Mouse (Mus musculus): ENCODE data around the gene Alkbh2. TPM values are rescaled to one million over a fixed set of nuclear protein-coding genes. Genes with fewer than 3 reads are reported as not detected.
A peak's percentile ranks its signal among the peaks of the same experiment; 100 is the strongest.

Alkbh2 gene
- polyA plus RNA-seq, 1 experiment, result 8.6 TPM

- no peaks in the 10 kb centered on the region for H3K4me1 ChIP-seq (ENCODE audit: control insufficient read depth, insufficient read depth, low read length)
- TF ChIP-seq CTCF (IDR thresholded peaks at IDR 0.05; ENCODE audit: insufficient read depth, low read length) (no peak), POLR2A (IDR thresholded peaks at IDR 0.05; ENCODE audit: borderline replicate concordance, extremely low read depth, low read depth, low read length) (no peak)
- WGBS, result 47% methylated on average over 6 of the region's 6 CpGs
- H3K4me3 ChIP-seq (replicated peaks; ENCODE audit: extremely low read depth, low read depth, low read length), result no peak overlapping the region
- DNase-seq, result no peak
Measured at GRCm38 (mm10) chr5:114163117-114163696, 35.2 kb upstream of the Alkbh2 start.

GRCm38 (mm10) chr5:114162106-114162815 is 34.2 kb upstream of the Alkbh2 start:
- no peaks in the 10 kb centered on the region for H3K4me1 ChIP-seq (ENCODE audit: control insufficient read depth, insufficient read depth, low read length)

GRCm38 (mm10) chr5:114161424-114161823 is 33.4 kb upstream of the Alkbh2 start:
- Histone ChIP-seq H3K4me1 (ENCODE audit: control insufficient read depth, insufficient read depth, low read length) (no peaks in the 10 kb centered on the region), H3K4me3 (replicated peaks; ENCODE audit: extremely low read depth, low read depth, low read length) (no peak overlapping the region)
- DNase-seq, result no peak
- TF ChIP-seq CTCF (IDR thresholded peaks at IDR 0.05; ENCODE audit: insufficient read depth, low read length) (no peak), POLR2A (IDR thresholded peaks at IDR 0.05; ENCODE audit: borderline replicate concordance, extremely low read depth, low read depth, low read length) (no peak)
- 68% methylated on average over 6 of the region's 6 CpGs for WGBS

More at GRCm38 (mm10) chr5:114162106-114162815, 34.2 kb upstream of the Alkbh2 start:
- no peak overlapping the region for H3K4me3 ChIP-seq (replicated peaks; ENCODE audit: extremely low read depth, low read depth, low read length)
- 41% methylated on average over 12 of the region's 12 CpGs for WGBS
- no peak for DNase-seq
- TF ChIP-seq CTCF (IDR thresholded peaks at IDR 0.05; ENCODE audit: insufficient read depth, low read length) (no peak), POLR2A (IDR thresholded peaks at IDR 0.05; ENCODE audit: borderline replicate concordance, extremely low read depth, low read depth, low read length) (no peak)

GRCm38 (mm10) chr5:114157236-114157635 is 29.2 kb upstream of the Alkbh2 start:
- no peak for TF ChIP-seq POLR2A (IDR thresholded peaks at IDR 0.05; ENCODE audit: borderline replicate concordance, extremely low read depth, low read depth, low read length)
- no peak for TF ChIP-seq CTCF (IDR thresholded peaks at IDR 0.05; ENCODE audit: insufficient read depth, low read length)
- H3K4me3 ChIP-seq (replicated peaks; ENCODE audit: extremely low read depth, low read depth, low read length), result no peak overlapping the region
- 46% methylated on average over 7 of the region's 7 CpGs for WGBS
- H3K4me1 ChIP-seq (ENCODE audit: control insufficient read depth, insufficient read depth, low read length), result 0 out of 2 replicates have a peak, but pooled peaks cover 2% of the 10 kb centered on the region
- no peak for DNase-seq

GRCm38 (mm10) chr5:114155168-114155933 is 27.3 kb upstream of the Alkbh2 start:
- 42% methylated on average over 9 of the region's 9 CpGs for WGBS
- Histone ChIP-seq H3K4me1 (ENCODE audit: control insufficient read depth, insufficient read depth, low read length) (0 out of 2 replicates have a peak, but pooled peaks cover 2% of the 10 kb centered on the region), H3K4me3 (replicated peaks; ENCODE audit: extremely low read depth, low read depth, low read length) (no peak overlapping the region)
- TF ChIP-seq POLR2A (IDR thresholded peaks at IDR 0.05; ENCODE audit: borderline replicate concordance, extremely low read depth, low read depth, low read length) (no peak), CTCF (IDR thresholded peaks at IDR 0.05; ENCODE audit: insufficient read depth, low read length) (no peak)
- DNase-seq, result no peak

GRCm38 (mm10) chr5:114154765-114155164 is 26.7 kb upstream of the Alkbh2 start:
- TF ChIP-seq CTCF (IDR thresholded peaks at IDR 0.05; ENCODE audit: insufficient read depth, low read length), result no peak
- TF ChIP-seq POLR2A (IDR thresholded peaks at IDR 0.05; ENCODE audit: borderline replicate concordance, extremely low read depth, low read depth, low read length), result no peak
- WGBS, result 70% methylated on average over 5 of the region's 5 CpGs
- 0 out of 2 replicates have a peak, but pooled peaks cover 2% of the 10 kb centered on the region for H3K4me1 ChIP-seq (ENCODE audit: control insufficient read depth, insufficient read depth, low read length)
- no peak for DNase-seq
- H3K4me3 ChIP-seq (replicated peaks; ENCODE audit: extremely low read depth, low read depth, low read length), result no peak overlapping the region

GRCm38 (mm10) chr5:114153490-114153889 is 25.5 kb upstream of the Alkbh2 start:
- no peak overlapping the region for H3K4me3 ChIP-seq (replicated peaks; ENCODE audit: extremely low read depth, low read depth, low read length)
- no peak for DNase-seq
- H3K4me1 ChIP-seq (ENCODE audit: control insufficient read depth, insufficient read depth, low read length), result 0 out of 2 replicates have a peak, but pooled peaks cover 2% of the 10 kb centered on the region
- TF ChIP-seq CTCF (IDR thresholded peaks at IDR 0.05; ENCODE audit: insufficient read depth, low read length) (peak; percentile 38), POLR2A (IDR thresholded peaks at IDR 0.05; ENCODE audit: borderline replicate concordance, extremely low read depth, low read depth, low read length) (no peak)
- WGBS, result 16% methylated on average over 12 of the region's 12 CpGs

GRCm38 (mm10) chr5:114152359-114153092 is 24.5 kb upstream of the Alkbh2 start:
- DNase-seq, result no peak
- WGBS, result 74% methylated on average over 12 of the region's 12 CpGs
- no peak overlapping the region for H3K4me3 ChIP-seq (replicated peaks; ENCODE audit: extremely low read depth, low read depth, low read length)
- 0 out of 2 replicates have a peak, but pooled peaks cover 2% of the 10 kb centered on the region for H3K4me1 ChIP-seq (ENCODE audit: control insufficient read depth, insufficient read depth, low read length)
- TF ChIP-seq CTCF (IDR thresholded peaks at IDR 0.05; ENCODE audit: insufficient read depth, low read length), result no peak
- no peak for TF ChIP-seq POLR2A (IDR thresholded peaks at IDR 0.05; ENCODE audit: borderline replicate concordance, extremely low read depth, low read depth, low read length)

Measured in lung, adult 2 months (tissue).